Mouse (Mus musculus) megakaryocyte-erythroid progenitor cell, adult 5-6 weeks (primary cell): ENCODE measurements around the gene Pth1r. TPM values are rescaled to one million over a fixed set of nuclear protein-coding genes. Genes with fewer than 3 reads are reported as not detected.

Experiments
- ATAC-seq: replicated peaks from 2 replicates; pipeline ENCODE4 v1.8.0; 2016; ENCODE audit warnings: mild to moderate bottlenecking, inconsistent platforms; ENCODE audit not compliant: severe bottlenecking, poor library complexity, low FRiP score, low TSS enrichment
- total RNA-seq, 2 experiments: library from RNA; stranded (forward) in 1 of 2; stranded (reverse) in 1 of 2; fragments of 200-1000, 215-1000 nt in 1 of 2; fragments of >200 nt in 1 of 2; fragmentation: Nextera tagmentation in 1 of 2; gene quantifications; 2 replicates each; pipeline ENCODE4 v1.2.3; 2014 to 2017

The Pth1r gene
- total RNA-seq (2014; fragmentation: Nextera tagmentation), result not detected in 2 replicates
- total RNA-seq (2017), result not detected in 2 replicates

DNA sequence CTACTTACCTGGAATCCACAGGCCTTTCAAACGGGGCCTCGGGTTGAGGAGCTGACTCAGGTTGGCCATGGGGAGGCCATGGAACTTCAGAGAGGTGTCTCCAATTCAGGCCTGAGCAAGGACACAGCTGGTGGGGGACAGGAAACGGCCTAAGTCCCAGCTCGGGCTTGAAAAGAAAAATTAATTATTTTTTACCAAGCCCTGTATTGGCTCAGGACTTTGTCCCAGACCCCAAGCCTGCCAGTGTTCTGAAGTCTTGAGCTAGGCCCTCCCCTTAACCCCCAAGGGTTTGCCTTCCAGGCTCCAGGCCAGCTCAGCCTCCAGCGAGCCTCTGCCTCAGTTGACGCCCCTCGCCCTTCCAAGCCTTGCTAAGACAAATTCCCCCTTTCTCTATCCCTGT lies at the start of gene Pth1r:
TSS of gene Pth1r (minus strand) at position 185 of the 400 bp plus-strand sequence.
- no peak for ATAC-seq

DNA sequence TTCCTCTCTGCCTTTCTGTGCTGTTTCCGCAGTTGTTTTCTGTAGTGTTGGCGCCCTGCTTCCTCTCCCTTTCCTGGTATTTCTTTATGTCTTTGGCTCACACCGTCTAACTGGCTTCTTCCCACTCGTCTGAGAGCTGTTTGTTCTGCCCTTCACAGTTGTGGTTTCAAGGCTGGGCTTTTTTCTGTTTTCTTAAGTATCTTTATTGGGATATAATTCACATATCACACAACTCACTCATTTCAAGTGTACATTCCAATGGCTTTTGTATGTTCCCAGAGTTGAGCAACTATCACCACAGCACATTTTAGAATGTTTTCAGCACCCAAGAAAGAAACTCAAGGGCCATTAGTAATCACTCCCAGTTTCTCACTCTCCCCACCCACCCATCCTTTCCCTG lies 43.5 kb upstream of the Pth1r start:
- no peak for ATAC-seq

DNA sequence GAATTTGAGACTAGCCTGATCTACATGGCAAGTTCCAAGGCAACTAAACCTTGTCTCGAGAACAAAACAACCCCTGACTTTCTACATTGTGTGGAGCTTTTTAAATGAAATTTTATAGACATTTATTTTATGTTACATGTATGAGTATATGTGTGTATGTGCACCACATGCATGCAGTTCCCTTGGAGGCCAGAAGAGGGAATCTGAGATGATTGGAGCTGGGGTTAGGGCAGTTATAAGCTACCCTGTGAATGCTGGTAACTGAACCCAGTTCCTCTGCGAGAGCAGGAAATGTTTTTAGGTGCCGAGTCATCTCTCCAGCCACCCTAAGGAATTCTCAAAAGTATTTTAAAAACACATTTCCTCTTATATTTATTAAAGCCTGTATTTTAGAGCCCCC lies 41.2 kb upstream of the Pth1r start:
- ATAC-seq, result no peak

DNA sequence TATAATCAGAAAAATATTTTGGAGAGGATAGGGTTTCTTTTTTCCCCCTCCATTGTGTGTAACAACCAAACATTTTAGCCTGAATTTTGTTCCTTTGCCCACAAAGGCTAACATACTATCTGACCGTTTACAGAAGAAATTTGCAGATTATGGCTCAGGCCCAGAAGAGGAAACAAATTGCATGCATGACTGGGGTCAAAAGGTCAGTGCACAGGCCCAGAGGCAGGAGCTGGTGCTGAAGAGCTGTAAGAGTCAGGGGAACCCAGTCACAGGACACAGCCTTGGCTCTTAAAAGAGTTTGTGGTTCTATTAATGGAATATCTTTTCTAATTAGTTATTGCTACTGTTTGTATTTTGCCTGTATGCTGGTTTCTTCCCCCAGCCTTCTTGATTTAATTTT lies 36.7 kb upstream of the Pth1r start:
- no peak for ATAC-seq

DNA sequence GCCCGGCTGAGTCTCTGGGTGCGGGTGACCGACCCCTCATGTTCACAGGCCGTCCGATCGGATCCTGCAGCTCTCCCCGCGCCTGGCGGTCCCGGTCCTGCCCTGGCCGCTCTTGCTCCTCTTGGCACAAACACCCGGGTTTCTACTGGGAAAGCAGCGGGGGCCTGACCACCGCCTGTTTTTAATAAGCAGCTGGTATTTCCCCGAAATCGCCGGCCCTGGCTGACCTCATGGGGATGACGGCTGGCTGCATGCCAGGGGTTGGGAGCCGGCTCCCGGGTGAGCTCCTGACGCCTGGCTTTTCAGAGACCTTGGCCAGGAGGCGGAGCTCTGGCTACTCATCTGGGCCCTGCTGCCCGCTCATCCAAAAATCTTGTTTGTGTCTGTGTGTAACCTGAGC lies 34.8 kb upstream of the Pth1r start:
- 0 out of 2 replicates have a peak, but pooled peaks have one; percentile 11 for ATAC-seq

DNA sequence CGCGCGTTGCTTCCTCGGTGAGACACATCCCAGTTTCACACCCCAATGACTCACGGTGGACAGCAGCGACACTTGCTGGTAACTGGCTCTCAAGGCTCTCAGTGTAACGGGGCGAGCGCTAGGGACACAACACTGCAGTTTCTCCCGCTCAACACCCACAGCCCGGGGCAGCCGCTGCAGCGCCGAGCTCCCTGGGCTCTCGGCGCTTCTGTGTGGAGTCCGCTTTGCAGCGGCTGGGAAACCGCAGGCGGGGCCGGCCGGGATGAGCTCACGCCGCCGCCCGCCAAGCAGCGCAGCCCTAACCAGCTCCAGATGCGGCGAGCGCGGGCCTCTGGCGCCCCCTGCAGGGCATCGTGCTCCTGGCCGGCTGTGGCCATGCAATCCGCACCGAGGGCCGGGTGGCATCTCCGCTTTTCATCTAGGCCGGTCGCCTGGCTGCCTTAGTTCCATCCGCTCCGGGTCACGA lies 34.3 kb upstream of the Pth1r start:
- peak; percentile 88 for ATAC-seq

DNA sequence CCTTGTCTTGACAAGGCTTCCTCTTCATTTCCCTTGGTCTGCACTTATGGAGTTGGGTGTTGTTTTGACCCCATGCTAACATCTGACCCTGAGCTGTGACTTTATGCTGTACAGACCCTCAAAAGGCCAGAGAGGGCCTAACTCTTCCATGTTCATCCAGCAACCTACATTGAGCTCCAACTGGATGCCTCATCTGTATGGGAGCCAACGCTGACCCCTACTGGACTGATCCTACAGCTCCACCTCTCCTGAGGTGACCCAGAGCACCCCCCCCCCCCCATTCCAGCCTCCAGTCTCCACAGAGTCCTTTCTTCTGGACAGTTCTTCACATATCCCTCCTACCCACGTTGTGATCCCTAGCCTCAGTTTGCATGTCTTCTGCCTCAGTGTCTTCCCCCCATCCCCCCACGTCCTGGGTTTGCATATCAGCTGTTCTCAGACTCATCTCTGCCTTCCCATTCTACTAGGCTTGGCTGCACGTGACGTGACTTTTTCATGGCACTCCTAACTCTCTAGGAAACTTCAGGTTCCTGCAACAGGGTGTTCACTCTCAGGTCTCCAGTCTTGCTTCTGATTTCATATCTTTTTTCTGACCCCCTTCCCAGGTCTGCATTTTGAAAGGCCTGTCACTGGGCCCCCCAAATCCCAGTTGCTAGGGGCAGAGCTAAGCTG lies 32.4 kb upstream of the Pth1r start:
- no peak for ATAC-seq

DNA sequence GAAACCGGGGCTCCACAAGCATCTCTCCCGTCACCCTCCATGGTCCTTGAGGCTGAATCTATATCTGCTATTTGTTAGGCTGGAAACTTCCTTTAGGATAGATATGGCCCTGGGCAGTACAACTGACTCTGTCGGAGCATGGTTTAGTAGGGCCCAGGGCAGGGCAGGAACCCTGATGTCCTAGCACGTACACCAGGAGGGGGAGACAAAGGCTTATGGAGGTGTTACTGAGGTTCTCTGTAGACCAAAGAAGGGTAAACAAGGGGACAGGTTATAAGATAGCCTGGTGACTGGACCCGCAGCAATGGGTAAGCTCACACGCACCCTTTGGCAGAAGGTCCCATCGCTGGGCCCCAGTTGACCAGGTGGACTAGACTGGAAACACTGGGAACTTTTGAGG lies 31.6 kb upstream of the Pth1r start:
- no peak for ATAC-seq

DNA sequence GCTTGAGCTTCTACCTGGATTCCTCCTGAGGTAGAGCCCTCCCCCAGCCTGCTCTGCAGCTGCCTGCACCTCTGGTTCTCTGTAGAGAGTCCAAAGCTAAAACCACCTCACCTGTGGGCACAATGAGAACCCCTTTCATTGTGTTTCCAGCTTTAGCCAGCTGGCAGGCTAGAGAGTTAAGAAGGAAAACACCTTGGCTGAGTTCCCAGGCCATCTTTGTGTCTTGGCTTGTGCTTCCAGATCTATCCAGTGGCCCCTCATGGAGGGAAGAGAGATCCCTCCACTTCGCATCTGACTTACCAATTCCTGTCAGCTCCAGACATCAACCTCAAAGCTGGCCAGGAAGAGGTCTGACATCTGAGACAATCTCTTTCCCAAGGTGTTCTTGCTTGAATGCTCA lies 31.2 kb upstream of the Pth1r start:
- no peak for ATAC-seq

DNA sequence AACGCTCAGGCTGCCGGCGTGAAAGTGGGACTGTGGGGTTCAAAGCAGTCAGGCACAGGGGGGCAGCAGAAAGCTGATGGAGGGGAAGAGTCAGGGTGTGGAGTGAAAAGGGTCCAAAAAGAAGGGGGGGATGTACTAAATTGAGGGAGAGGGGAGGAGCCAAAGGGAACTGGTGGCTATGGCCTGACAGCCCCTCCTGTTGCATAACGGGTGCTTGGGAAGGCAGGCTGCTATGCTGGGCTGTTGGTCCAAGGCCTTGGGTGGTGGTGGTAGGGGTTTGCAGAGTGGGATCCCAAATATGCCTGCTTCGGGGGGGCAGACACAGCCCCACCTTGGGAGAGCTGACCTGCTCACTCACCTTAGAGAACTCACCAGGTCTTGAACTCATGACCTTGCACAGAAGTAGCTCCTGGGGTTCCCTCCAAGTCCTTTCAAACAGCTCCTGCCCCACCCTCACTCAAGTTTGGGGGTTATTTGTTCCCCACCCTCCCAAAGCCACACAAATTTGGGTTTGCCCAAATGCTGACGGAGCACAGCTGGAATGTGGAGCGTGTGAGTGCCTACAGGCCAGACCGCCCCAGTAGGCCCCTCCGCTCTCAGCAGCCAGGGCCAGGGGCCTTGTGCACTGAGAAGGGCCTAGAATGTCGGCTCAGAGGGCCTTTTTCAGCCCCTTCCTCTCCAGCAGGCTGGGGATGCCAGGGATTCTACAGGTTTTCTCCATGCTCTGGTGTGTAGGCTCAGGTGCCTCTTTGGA lies 28.5 kb upstream of the Pth1r start:
- no peak for ATAC-seq

DNA sequence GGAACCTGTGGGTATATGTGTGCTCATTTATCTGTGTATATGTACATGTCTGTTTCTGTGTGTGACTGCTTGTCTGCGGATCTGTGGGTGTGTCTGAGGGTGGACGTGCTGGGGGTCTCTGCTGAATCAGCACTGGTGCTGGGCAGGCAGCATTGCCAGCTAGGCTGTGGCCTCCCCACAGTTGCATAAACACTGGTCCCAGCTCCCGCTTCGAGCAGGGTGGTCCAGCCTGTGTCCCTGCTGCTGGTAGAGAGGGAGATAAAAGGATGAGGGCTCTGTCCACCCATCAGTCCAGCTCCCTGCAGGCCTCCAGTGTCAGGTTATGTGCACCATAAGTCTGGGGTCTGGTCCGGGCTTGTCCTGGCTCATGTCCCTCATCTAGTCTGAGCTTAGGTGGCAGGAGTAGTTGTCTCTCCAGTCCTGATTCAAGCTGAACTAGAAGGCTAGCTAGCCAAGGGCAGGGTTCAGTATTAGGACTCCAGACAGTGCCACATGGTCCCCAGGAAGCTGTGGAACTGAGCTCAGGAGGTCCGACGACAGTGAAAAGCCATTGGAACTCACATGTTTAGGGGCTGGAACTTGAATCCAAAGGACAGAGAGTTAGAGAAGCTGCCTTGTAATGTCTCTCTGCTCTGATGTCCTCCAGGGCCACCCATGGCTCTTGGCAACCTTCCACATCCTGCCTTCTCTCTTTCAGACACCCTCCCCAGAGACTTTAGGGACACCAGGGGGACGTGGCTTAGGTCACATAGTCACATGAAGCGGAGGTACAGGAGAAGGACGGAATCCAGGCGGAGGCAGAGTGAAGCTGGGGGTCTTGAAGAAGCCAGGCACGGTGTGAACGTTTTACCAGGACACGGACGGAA lies 27.7 kb upstream of the Pth1r start:
- ATAC-seq, result no peak

DNA sequence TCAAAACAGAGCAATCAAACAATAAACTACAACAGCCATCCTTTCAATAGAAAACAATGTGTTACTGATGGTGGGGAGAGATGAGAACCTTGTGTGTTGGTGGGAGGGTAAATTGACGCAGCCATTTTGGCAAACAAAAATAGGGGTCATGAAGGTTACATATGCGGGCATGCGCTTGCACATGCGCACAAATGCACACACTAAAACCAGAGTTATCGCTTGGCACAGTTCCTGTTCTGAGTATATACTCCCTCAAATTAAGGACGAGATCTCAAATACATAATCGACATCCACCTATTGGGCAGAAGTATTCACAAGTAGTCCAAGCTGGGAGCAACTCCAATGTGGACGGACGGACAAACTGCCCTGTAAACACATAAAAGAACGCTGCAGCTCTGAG lies 25.4 kb upstream of the Pth1r start:
- ATAC-seq, result no peak

DNA sequence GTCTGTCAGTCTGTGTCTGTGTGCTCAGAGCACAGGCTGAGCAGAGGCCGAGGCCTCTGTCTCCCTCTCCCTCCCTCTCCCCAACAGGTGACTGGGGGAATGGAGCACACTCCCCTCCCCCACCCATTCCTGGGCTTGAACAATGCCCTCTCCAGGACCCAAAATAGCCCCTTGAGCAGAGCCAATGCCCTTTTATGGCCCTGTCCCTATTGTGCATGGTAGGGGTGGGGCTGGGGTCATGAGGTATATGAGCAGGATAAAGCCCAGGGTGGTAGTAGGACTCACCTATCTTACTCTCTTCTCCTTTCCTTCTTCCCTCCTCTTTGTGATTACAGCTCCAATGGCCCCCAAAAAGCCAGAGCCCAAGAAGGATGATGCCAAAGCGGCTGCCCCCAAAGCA lies 16.5 kb upstream of the Pth1r start:
- no peak for ATAC-seq

DNA sequence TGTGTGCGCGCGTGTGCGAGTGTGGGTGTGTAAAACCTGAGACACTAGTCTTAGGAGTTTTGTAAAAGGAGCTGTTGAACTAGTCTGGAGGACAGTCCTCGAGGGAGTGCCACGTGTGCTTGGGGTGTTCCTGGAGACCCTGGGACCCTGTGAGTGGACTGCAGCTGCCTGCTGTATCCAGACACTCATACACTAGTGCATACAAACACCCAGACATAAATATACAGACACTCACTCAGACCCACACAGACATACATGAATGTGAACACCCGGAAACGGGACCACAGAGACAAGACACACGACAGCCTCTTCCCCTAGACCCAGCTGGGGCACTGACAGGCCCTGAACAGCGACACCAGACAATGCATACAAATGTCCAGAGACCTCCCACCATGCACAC lies 15.8 kb upstream of the Pth1r start:
- no peak for ATAC-seq

DNA sequence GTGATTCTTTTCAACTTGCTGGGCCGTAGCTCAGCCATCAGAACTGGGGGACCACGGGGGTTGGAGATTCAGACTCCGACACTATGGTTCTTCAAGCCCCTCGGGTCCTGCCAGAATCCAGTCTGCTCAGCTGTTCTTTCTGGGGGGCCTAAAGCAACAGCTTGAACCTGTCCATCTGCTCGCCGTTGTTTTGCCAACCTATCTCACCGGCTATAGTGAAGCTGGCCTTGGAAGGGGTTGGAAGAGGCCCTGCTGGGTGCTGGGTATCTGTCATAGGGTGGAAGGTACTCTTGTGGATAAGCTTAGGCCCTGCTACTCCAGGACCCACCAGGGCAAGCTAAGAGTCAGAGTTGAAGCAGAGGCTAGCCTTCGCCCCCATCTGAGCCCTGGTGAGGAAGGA lies 13.9 kb upstream of the Pth1r start:
- no peak for ATAC-seq

DNA sequence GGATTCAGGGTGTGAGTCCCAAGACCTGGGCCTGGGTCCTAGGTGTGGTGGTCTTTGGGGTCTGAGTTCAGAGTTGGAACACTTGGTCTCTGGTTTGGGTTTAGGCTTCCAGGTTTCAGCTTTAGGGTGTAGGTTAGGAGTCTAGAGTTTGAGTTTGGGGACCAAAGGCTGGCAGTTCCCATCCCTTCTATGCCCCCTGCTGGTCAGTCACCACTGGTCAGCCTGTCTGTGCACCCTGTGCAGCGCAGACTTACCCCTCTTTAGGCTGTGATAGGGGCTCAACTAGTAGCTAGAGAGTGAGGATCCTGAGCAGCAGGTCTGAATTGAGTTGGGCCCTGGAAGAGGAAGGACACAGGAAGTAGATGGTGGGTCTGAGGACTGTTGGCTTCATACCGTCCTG lies 12.3 kb upstream of the Pth1r start:
- peak; percentile 69; the same call in 1 of the 2 replicates for ATAC-seq

DNA sequence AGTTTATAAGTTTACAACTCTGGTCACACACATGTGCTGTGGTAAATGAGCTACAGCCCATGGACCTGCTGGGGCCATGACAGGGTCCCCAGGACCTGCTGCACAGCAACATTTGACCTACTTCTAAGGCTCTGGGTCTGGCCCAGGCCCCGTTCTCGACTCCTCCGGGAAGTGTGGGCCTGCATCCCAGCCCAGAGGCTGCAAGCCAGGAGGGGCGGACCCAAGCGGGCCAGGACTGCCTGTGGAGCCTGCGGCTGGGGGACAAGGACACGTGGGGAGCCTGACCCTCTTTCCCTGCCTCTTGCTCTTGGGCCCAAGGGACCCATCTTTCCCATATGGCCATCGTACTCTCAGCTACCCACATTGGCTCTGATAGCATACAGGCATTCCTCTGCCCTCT lies 11.7 kb upstream of the Pth1r start:
- no peak for ATAC-seq

DNA sequence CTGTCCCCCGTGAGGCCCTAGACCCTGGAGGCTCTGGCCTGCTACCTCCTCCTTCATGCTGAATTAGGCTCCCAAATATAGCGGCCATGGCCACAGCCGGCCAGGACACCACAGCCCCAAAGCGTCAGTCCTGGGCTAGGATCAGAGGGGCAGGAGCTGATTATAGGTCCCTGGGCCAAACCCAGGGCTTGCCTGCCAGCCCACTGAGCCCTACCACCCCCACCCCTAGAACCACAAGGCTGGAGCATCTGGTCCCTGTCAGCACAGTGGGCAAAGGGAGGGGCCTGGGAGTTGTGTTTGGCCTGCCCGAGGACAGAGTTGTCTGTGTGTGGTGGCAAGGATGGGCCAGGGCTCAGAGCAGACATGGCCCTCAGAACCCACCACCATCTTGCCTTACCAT lies 10.9 kb upstream of the Pth1r start:
- ATAC-seq, result no peak

DNA sequence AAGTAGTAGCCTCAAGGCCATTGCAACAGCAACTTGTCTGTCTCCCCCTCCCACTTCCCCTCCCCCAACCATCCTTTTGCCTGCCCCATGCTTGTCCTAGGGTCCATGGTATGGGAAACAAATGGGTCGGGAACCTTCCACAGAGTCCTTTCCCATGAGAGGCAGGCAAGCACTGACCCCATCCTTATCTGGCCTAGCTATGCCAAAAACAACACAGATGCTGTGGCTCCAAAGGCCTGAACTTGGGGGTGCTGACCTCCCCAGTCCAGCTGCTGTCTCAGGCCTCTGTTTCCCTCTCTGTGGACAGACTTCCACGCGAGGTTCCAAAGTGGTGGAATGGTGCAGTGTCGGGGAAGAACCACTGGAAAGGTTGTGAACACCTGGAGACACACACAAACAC lies 6.8 kb upstream of the Pth1r start:
- ATAC-seq, result no peak

DNA sequence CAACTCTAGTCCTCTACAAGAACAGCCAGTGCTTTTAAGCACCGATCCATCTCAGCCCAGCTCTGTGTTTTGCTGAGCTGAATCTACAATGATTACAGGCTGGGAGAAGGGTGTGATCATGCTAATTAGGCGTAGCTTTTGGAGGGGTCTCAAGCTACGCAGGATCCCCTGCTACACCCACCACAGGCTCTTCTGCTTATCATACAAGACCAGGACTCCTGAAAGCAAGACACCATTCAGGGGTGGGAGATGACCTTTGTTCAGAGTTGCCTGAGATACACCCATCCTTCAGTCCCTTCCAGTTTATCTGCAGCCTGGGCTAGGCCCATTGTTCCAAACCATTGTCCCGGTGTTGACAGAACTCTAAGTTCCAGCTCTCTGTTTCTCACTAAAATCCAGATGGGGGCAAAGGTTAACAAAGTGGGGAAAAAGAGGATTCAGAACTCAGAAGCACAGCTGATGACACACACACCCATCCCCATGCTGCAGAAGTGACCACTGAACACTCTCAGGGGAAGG lies 6.0 kb upstream of the Pth1r start:
- no peak for ATAC-seq
